Mouse (Mus musculus): ENCODE results near the gene Bicdl1.

DNA sequence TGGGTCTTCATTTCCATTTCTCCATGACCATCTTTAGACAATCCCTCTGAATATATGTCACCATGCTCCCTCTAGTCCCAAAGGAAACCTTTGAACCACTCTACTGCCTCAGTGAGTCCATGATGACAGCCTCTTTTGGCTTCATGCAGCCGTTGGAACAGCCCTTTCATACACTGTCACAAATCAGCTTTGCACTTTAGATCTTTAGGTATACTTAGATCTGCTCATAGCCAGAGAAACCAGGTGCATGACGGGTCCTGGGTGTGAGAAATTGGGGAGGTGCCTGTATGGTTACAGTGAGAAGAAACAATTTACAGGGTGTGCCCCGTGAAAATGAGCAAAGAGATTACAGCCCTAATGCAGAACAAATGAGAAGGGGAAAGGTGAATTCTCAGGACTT, 14.3 kb downstream of the Bicdl1 start:
- TF ChIP-seq CTCF (IDR thresholded peaks at IDR 0.05; ENCODE audit: low read depth), result no peak
- no peak for TF ChIP-seq EP300 (IDR thresholded peaks at IDR 0.05; ENCODE audit: low read depth)

All from liver, postnatal 0 days (tissue).